Mouse (Mus musculus): ENCODE measurements around the gene Txnip. TPM values are rescaled to one million over a fixed set of nuclear protein-coding genes. Genes with fewer than 3 reads are reported as not detected.

Txnip gene
- polyA plus RNA-seq (2014; fragmentation: Illumina TruSeq; extraction: RNeasy Lipid Tissue Mini Kit (QIAGEN cat#74804); ENCODE audit: low read depth, low replicate concordance): 516 TPM

DNA sequence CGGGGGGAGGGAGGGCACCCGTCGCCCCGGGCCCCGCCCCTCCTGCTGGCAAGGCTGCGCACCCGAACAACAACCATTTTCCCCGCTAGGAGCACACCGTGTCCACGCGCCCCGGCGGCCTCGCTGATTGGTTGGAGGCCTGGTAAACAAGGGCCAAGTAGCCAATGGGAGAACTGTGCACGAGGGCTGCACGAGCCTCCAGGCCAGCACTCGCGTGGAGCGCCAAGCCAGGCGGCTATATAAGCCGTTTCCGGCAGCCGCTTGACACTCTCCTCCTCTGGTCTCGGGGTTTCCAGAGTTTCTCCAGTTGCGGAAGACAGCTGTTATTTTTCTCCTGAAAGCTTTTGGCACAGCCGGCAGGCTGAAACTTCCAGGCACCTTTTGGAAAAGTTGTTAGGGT is at the start of gene Txnip:
Txnip (plus strand) TSS at position 264 of the 400 bp plus-strand sequence.

DNA sequence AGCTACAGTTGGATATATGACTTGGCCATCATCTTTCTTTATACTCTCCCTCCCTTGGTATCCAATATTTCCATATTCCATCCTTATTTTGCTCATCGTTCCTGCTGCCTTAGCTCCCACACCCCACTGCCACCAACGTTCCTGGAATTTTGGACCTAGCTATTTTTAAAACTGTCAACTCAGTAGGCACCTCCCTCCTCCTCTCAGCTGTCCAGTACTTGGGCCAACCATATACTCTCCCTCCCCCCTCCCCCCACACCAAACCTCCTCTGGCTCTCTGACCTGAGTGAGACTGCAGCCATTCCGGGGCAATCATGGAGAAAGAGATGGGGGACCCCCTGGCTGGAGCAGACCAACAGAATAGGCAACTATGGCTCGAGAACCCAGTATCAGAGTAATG is 32.8 kb upstream of the Txnip start, which contains the start of gene Hfe2:
Hfe2 (plus strand) TSS at position 259 of the 400 bp plus-strand sequence.

DNA sequence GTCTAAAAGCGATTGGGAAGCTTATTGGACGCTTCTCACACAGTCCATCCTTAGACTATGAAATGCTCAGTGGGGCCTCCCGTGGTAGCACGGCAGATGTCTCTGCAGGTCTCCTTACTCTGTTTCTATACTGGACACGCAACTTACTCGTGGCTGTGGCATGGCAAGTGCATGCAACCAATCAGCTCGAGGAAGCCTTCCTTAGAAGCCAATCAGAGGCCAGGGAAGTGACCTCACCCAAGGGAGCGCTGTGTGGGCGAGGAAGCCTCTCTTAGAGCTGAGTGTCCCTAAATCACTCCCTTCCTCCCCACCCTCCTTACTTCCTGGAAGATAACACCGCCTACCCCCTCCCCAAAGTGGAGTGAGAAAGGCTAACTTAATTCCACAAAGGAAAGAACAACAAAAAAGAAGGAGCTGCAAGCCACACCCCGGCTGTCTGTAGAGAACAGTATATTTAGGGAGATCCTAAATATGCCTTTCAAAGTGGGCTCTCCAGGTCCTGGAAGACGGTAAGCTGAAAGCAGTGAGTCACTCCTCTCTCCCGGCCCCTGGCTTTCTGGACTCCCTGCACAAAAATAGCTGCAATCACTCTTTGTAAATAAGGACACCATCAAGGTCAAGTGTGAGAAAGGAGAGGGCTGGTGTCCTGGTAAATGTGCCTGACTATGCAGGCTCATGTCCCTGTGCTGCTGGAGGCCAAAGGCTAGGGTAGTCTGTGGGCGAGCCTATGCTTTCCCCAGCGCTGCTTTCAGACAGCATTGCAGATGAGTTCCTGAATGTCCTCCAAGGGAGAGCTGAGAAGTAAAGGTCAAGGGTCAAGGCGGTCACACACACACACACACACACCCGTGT is 19.2 kb downstream of the Txnip start, which contains the start of gene Gm16253:
Gm16253 (plus strand) TSS at position 295 of the 852 bp plus-strand sequence.

DNA sequence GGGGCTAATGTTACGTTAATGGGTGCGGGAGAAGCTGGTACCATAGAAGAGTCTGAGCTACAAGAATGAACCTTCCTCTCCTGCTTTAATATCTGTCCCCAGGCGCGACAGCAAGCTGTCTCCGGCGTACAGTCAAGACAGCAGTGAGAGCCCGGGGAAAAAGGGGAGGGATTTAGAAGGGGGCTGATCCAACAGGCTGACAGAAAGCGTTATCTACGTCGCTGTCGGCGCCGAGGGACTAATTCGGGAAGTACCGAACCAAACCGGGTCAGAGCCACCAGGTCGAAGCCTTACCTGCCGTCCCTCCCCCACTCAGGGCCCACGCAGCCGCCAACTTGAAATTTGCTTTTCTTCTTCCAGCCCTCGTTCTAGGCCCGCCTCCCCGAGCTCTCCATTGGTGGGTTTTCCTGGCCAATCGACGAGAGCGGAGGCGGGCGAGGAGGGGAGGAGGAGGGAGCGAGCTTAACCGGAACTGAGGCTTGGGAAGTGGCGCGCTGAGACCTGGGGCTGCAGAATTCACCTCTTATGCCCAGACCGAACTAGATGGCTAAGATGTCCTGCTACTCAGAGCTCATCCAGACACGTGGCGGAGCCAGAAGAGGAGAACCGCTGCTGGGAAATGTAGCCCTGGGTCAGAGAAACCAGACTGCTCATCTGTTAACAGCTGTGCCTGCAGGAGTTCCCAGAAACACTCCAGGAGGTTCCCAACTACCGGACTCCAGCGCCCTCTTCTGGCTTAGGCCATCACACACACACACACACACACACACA is 36.2 kb downstream of the Txnip start, which contains the start of gene Polr3gl:
Polr3gl (minus strand) TSS at position 392 of the 771 bp plus-strand sequence.

DNA sequence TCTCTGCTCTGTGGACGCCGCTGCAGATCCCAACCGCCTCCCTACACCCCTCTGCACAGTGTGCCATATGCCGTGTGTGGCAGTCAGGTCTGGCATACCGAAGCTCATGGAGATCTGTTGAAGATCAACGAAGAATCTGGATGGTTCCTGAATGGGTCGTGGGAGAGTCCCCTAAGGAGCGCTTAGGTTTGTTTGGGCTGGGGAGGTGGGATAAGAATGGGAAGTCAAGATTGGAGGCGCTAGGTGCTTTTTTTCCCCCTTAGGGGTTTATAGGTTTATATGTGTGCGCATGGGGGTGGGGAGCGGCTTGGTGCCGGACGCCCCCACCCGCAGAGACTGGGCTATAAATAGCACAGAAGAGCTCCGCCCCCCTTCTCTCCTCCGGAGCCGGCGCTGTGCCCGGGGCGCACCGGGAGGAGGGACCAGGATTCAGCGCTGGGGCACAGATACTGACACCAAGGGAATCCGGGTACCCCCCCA is 38.5 kb downstream of the Txnip start, which contains the start of gene Ankrd34a:
Ankrd34a (plus strand) TSS at position 409 of the 480 bp plus-strand sequence.

DNA sequence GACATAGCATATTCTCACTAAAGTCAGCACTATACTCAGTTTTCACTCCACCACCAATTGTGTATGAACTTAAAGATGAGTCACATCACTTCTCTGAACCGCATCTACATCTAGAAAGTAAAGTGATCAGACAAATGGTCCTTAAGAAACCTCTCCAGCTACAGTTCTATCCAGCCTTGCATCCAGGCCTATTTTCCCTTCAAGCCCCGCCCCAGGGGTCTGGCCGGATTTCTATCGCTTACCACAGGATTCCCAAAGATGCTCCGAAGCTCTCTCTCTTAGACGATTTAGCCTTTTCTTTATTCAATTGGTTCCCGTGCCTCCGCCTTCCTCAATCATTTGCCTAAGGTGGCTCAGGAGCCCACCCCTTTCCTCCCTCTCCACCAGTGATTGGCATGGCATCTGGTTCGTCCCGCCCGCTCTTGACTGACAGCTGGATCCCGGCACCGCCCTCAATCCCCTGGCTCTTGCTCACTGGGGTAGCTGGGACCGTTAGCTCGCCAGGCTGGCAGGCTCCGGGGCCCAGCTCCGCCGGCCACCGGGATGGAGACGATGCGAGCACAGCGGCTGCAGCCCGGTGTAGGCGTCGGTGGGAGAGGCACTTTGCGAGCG is 43.0 kb downstream of the Txnip start, which contains the start of gene Lix1l:
Lix1l (plus strand) TSS at position 511 of the 612 bp plus-strand sequence.

Other genes starting within 250 kb of the Txnip start
- not detected for gene BC107364, start 105.7 kb upstream of the Txnip start, polyA plus RNA-seq (2014; fragmentation: Illumina TruSeq; extraction: RNeasy Lipid Tissue Mini Kit (QIAGEN cat#74804); ENCODE audit: low read depth, low replicate concordance)
- gene Hfe2, start 32.8 kb upstream of the Txnip start, polyA plus RNA-seq (2014; fragmentation: Illumina TruSeq; extraction: RNeasy Lipid Tissue Mini Kit (QIAGEN cat#74804); ENCODE audit: low read depth, low replicate concordance): 209 TPM
- gene Gm16253, start 19.0 kb downstream of the Txnip start, polyA plus RNA-seq (2014; fragmentation: Illumina TruSeq; extraction: RNeasy Lipid Tissue Mini Kit (QIAGEN cat#74804); ENCODE audit: low read depth, low replicate concordance): 2.6 TPM
- gene Polr3gl, start 36.2 kb downstream of the Txnip start, polyA plus RNA-seq (2014; fragmentation: Illumina TruSeq; extraction: RNeasy Lipid Tissue Mini Kit (QIAGEN cat#74804); ENCODE audit: low read depth, low replicate concordance): 56.2 TPM
- 1.2 TPM for gene Ankrd34a, start 38.7 kb downstream of the Txnip start, polyA plus RNA-seq (2014; fragmentation: Illumina TruSeq; extraction: RNeasy Lipid Tissue Mini Kit (QIAGEN cat#74804); ENCODE audit: low read depth, low replicate concordance)
- 31.8 TPM for gene Lix1l, start 43.2 kb downstream of the Txnip start, polyA plus RNA-seq (2014; fragmentation: Illumina TruSeq; extraction: RNeasy Lipid Tissue Mini Kit (QIAGEN cat#74804); ENCODE audit: low read depth, low replicate concordance)
- gene Rbm8a, start 72.0 kb downstream of the Txnip start, polyA plus RNA-seq (2014; fragmentation: Illumina TruSeq; extraction: RNeasy Lipid Tissue Mini Kit (QIAGEN cat#74804); ENCODE audit: low read depth, low replicate concordance): 34.5 TPM
- 39.6 TPM for gene Pex11b, start 77.4 kb downstream of the Txnip start, polyA plus RNA-seq (2014; fragmentation: Illumina TruSeq; extraction: RNeasy Lipid Tissue Mini Kit (QIAGEN cat#74804); ENCODE audit: low read depth, low replicate concordance)
- not detected for gene Gm42957, start 77.5 kb downstream of the Txnip start, polyA plus RNA-seq (2014; fragmentation: Illumina TruSeq; extraction: RNeasy Lipid Tissue Mini Kit (QIAGEN cat#74804); ENCODE audit: low read depth, low replicate concordance)
- gene Itga10, start 87.6 kb downstream of the Txnip start, polyA plus RNA-seq (2014; fragmentation: Illumina TruSeq; extraction: RNeasy Lipid Tissue Mini Kit (QIAGEN cat#74804); ENCODE audit: low read depth, low replicate concordance): 2.5 TPM
- 1.1 TPM for gene Ankrd35, start 112.2 kb downstream of the Txnip start, polyA plus RNA-seq (2014; fragmentation: Illumina TruSeq; extraction: RNeasy Lipid Tissue Mini Kit (QIAGEN cat#74804); ENCODE audit: low read depth, low replicate concordance)
- gene Pias3, start 138.4 kb downstream of the Txnip start, polyA plus RNA-seq (2014; fragmentation: Illumina TruSeq; extraction: RNeasy Lipid Tissue Mini Kit (QIAGEN cat#74804); ENCODE audit: low read depth, low replicate concordance): 17.0 TPM
- 4.1 TPM for gene Nudt17, start 150.6 kb downstream of the Txnip start, polyA plus RNA-seq (2014; fragmentation: Illumina TruSeq; extraction: RNeasy Lipid Tissue Mini Kit (QIAGEN cat#74804); ENCODE audit: low read depth, low replicate concordance)
- gene Polr3c, start 169.7 kb downstream of the Txnip start, polyA plus RNA-seq (2014; fragmentation: Illumina TruSeq; extraction: RNeasy Lipid Tissue Mini Kit (QIAGEN cat#74804); ENCODE audit: low read depth, low replicate concordance): 23.6 TPM
- 24.0 TPM for gene Rnf115, start 169.7 kb downstream of the Txnip start, polyA plus RNA-seq (2014; fragmentation: Illumina TruSeq; extraction: RNeasy Lipid Tissue Mini Kit (QIAGEN cat#74804); ENCODE audit: low read depth, low replicate concordance)

All from heart, adult 10 weeks (tissue).